Mouse (Mus musculus) liver, embryonic 14.5 days (tissue): Measurements from ENCODE around the gene Pip5k1b.

Source experiments
- CTCF ChIP-seq: IDR thresholded peaks from 2 replicates; pipeline ENCODE4 v1.5.1; 2016; ENCODE audit warnings: antibody characterized with exemption, low read depth, control low read depth
- EP300 ChIP-seq: IDR thresholded peaks from 2 replicates; pipeline ENCODE4 v1.6.1; 2016; ENCODE audit warnings: antibody characterized with exemption, low read depth

GRCm38 (mm10) chr19:24480916-24481315 is 74.8 kb downstream of the Pip5k1b start:
- TF ChIP-seq CTCF (no peak), EP300 (no peak)
